Mouse (Mus musculus) E14TG2a.4 (cell line): ENCODE results near the gene Atp5s.

ENCODE experiments used
- CTCF ChIP-seq: conservative IDR thresholded peaks from 2 replicates; pipeline ENCODE4 v1.5.1; 2014; ENCODE audit warnings: low read length
- NANOG ChIP-seq: IDR thresholded peaks from 2 replicates; pipeline ENCODE4 v1.6.1; 2014; ENCODE audit warnings: borderline replicate concordance, low read length, mixed read lengths
- POU5F1 ChIP-seq: IDR thresholded peaks from 2 replicates; pipeline ENCODE4 v1.6.1; 2014; ENCODE audit warnings: low read length, borderline replicate concordance

DNA sequence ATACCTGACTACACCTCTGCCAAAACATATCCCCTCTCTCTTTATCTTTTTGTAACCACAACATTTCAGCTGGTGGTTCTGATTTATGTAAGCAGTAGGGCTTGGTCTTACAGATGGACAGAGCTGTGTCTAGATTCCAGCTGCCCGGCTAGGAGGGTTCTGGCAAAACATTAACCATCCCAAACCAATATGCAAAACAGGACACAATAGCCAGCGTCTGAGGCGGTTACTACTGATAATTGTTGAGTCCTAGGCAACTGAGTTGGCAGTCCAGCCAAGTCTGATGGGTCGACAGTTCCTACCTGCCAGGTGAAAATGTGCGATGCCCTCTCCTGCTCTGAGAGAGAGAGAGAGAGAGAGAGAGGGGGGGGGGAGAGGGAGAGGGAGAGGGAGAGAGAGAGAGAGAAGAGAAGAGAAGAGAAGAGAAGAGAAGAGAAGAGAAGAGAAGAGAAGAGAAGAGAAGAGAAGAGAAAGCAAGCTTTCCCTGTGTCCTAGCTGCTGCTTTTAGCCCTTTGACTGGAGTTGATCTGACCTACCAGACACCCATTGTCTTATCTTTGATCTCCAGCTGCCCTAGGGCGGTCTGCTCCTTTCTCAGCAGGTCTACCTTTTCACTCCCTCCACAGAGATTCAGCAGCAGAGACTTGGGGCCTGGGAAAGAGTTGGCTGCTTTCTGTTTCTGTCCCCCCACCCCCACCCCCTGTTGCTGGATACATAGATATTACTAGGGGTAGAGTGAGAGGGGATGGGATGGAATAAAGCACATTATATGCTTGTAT, 58.7 kb downstream of the Atp5s start:
- no peak for TF ChIP-seq CTCF
- no peak for TF ChIP-seq POU5F1
- no peak for TF ChIP-seq NANOG
